Mouse (Mus musculus): ENCODE results near the gene Coro7. TPM values are rescaled to one million over a fixed set of nuclear protein-coding genes. Genes with fewer than 3 reads are reported as not detected.

The Coro7 gene
- polyA plus RNA-seq, 1 experiment = 17.2 TPM

- H3K4me1 ChIP-seq (ENCODE audit: control insufficient read depth, insufficient read depth, low read length) = peaks cover 13% of the 10 kb centered on the region
- no peak overlapping the region for H3K27ac ChIP-seq (ENCODE audit: control insufficient read depth, insufficient read depth, low read depth, low read length)
- H3K27me3 ChIP-seq (ENCODE audit: control insufficient read depth, insufficient read depth, low read length) = no peaks in the 10 kb centered on the region
- TF ChIP-seq POLR2A (IDR thresholded peaks at IDR 0.05; ENCODE audit: control insufficient read depth, low read depth, low read length) (no peak), CTCF (IDR thresholded peaks at IDR 0.05; ENCODE audit: control insufficient read depth, insufficient read depth, insufficient replicate concordance, low read depth, low read length) (no peak)
- H3K36me3 ChIP-seq (ENCODE audit: control insufficient read depth, insufficient read depth, low read length) = no peaks in the 10 kb centered on the region
- H3K4me3 ChIP-seq (ENCODE audit: control insufficient read depth, low read depth, low read length) = no peak overlapping the region
These were observed 80.6 kb downstream of the Coro7 start for GRCm38 (mm10) chr16:4598891-4599543.

GRCm38 (mm10) chr16:4598041-4598440, 81.5 kb downstream of the Coro7 start:
- H3K27me3 ChIP-seq (ENCODE audit: control insufficient read depth, insufficient read depth, low read length) = no peaks in the 10 kb centered on the region
- peaks cover 15% of the 10 kb centered on the region for H3K4me1 ChIP-seq (ENCODE audit: control insufficient read depth, insufficient read depth, low read length)
- no peak overlapping the region for H3K27ac ChIP-seq (ENCODE audit: control insufficient read depth, insufficient read depth, low read depth, low read length)
- H3K36me3 ChIP-seq (ENCODE audit: control insufficient read depth, insufficient read depth, low read length) = no peaks in the 10 kb centered on the region
- TF ChIP-seq POLR2A (IDR thresholded peaks at IDR 0.05; ENCODE audit: control insufficient read depth, low read depth, low read length) (no peak), CTCF (IDR thresholded peaks at IDR 0.05; ENCODE audit: control insufficient read depth, insufficient read depth, insufficient replicate concordance, low read depth, low read length) (no peak)
- no peak overlapping the region for H3K4me3 ChIP-seq (ENCODE audit: control insufficient read depth, low read depth, low read length)

DNA sequence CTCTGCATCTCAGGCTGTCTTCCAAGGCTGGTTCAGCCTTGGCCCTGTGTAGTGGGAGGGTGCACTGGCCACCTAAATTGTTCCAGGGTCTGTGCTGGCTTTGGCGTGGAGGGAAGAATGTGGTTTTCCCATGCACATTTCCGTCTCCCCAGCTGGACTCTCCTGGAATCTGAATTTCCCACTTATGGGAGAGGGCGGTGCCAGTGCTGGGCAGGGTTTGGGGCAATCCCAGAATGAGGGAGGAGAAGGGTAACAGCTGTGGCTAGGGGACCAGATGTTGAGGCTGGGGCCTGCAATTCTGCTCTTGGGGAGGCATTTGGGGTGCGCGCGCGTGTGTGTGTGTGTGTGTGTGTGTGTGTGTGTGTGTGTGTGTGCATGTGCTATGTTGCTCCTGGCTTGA, 82.3 kb downstream of the Coro7 start:
- no peak for TF ChIP-seq CTCF (IDR thresholded peaks at IDR 0.05; ENCODE audit: control insufficient read depth, insufficient read depth, insufficient replicate concordance, low read depth, low read length)
- TF ChIP-seq POLR2A (IDR thresholded peaks at IDR 0.05; ENCODE audit: control insufficient read depth, low read depth, low read length) = no peak
- H3K4me1 ChIP-seq (ENCODE audit: control insufficient read depth, insufficient read depth, low read length) = peaks cover 14% of the 10 kb centered on the region
- H3K27ac ChIP-seq (ENCODE audit: control insufficient read depth, insufficient read depth, low read depth, low read length) = no peak overlapping the region
- H3K36me3 ChIP-seq (ENCODE audit: control insufficient read depth, insufficient read depth, low read length) = no peaks in the 10 kb centered on the region
- H3K4me3 ChIP-seq (ENCODE audit: control insufficient read depth, low read depth, low read length) = no peak overlapping the region
- no peaks in the 10 kb centered on the region for H3K27me3 ChIP-seq (ENCODE audit: control insufficient read depth, insufficient read depth, low read length)

DNA sequence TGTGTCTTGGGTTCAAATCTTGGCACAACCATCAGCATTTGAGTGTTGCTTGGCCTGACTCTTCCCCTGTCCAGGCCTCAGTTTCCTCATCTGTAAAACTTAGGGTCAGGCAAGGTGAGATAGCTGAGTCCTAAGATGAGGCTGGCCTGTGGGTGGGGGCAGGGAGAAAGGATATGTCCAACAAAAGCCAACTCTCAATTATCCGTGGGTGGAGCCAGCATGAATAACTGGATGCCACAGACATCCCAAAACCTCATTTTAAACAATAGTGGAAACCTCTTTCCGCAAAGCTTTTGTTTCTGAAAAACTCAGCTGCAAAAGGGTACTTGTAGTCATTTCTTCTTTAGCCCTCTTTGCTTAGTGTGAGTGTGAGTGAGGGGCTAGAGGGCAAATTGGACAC, 82.7 kb downstream of the Coro7 start:
- no peaks in the 10 kb centered on the region for H3K27me3 ChIP-seq (ENCODE audit: control insufficient read depth, insufficient read depth, low read length)
- no peaks in the 10 kb centered on the region for H3K36me3 ChIP-seq (ENCODE audit: control insufficient read depth, insufficient read depth, low read length)
- H3K4me3 ChIP-seq (ENCODE audit: control insufficient read depth, low read depth, low read length) = no peak overlapping the region
- H3K4me1 ChIP-seq (ENCODE audit: control insufficient read depth, insufficient read depth, low read length) = peaks cover 12% of the 10 kb centered on the region
- no peak for TF ChIP-seq POLR2A (IDR thresholded peaks at IDR 0.05; ENCODE audit: control insufficient read depth, low read depth, low read length)
- TF ChIP-seq CTCF (IDR thresholded peaks at IDR 0.05; ENCODE audit: control insufficient read depth, insufficient read depth, insufficient replicate concordance, low read depth, low read length) = no peak
- no peak overlapping the region for H3K27ac ChIP-seq (ENCODE audit: control insufficient read depth, insufficient read depth, low read depth, low read length)

DNA sequence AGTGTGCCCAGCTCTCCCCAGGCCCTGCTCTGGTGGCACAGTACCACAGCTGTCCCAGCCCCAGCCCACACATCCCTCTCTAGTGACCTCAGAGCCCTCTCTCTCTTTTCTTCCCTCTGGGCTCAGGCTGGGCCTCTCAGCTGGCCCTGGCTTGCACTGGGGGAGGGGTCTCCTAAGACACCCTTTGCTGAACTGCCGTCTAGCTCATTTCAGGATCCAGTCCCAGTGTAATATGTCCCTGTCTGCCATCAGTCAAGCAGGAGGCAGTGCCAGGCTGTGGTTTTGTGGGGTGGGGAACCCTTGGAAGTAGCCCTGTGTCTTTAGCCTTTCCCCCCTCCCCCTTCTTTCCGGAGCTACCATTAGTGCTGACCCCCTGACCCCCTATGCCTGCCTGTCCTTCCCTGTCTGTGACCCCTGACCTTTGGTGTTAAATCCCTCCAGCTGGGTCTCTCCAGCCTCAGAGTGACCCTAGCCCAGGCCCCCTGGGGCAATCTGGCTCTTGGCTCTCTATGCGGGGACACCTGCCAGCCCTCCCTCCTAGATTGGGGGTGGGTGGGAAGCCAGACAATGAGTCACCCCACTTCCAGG, 83.3 kb downstream of the Coro7 start:
- TF ChIP-seq POLR2A (IDR thresholded peaks at IDR 0.05; ENCODE audit: control insufficient read depth, low read depth, low read length) (no peak), CTCF (IDR thresholded peaks at IDR 0.05; ENCODE audit: control insufficient read depth, insufficient read depth, insufficient replicate concordance, low read depth, low read length) (no peak)
- H3K4me3 ChIP-seq (ENCODE audit: control insufficient read depth, low read depth, low read length) = no peak overlapping the region
- peaks cover 12% of the 10 kb centered on the region for H3K4me1 ChIP-seq (ENCODE audit: control insufficient read depth, insufficient read depth, low read length)
- no peaks in the 10 kb centered on the region for H3K27me3 ChIP-seq (ENCODE audit: control insufficient read depth, insufficient read depth, low read length)
- no peaks in the 10 kb centered on the region for H3K36me3 ChIP-seq (ENCODE audit: control insufficient read depth, insufficient read depth, low read length)
- H3K27ac ChIP-seq (ENCODE audit: control insufficient read depth, insufficient read depth, low read depth, low read length) = no peak overlapping the region

GRCm38 (mm10) chr16:4595527-4595963, 84.0 kb downstream of the Coro7 start:
- no peak for TF ChIP-seq CTCF (IDR thresholded peaks at IDR 0.05; ENCODE audit: control insufficient read depth, insufficient read depth, insufficient replicate concordance, low read depth, low read length)
- TF ChIP-seq POLR2A (IDR thresholded peaks at IDR 0.05; ENCODE audit: control insufficient read depth, low read depth, low read length) = no peak
- no peak overlapping the region for H3K27ac ChIP-seq (ENCODE audit: control insufficient read depth, insufficient read depth, low read depth, low read length)
- no peaks in the 10 kb centered on the region for H3K27me3 ChIP-seq (ENCODE audit: control insufficient read depth, insufficient read depth, low read length)
- H3K4me3 ChIP-seq (ENCODE audit: control insufficient read depth, low read depth, low read length) = no peak overlapping the region
- H3K36me3 ChIP-seq (ENCODE audit: control insufficient read depth, insufficient read depth, low read length) = no peaks in the 10 kb centered on the region
- H3K4me1 ChIP-seq (ENCODE audit: control insufficient read depth, insufficient read depth, low read length) = peaks cover 12% of the 10 kb centered on the region

GRCm38 (mm10) chr16:4594814-4595526, 84.6 kb downstream of the Coro7 start:
- peaks cover 12% of the 10 kb centered on the region for H3K4me1 ChIP-seq (ENCODE audit: control insufficient read depth, insufficient read depth, low read length)

More at GRCm38 (mm10) chr16:4594814-4595526, 84.6 kb downstream of the Coro7 start:
- no peak for TF ChIP-seq CTCF (IDR thresholded peaks at IDR 0.05; ENCODE audit: control insufficient read depth, insufficient read depth, insufficient replicate concordance, low read depth, low read length)
- H3K27ac ChIP-seq (ENCODE audit: control insufficient read depth, insufficient read depth, low read depth, low read length) = peak overlapping the region; percentile 66; the same call in 1 of the 2 replicates
- no peaks in the 10 kb centered on the region for H3K36me3 ChIP-seq (ENCODE audit: control insufficient read depth, insufficient read depth, low read length)
- no peaks in the 10 kb centered on the region for H3K27me3 ChIP-seq (ENCODE audit: control insufficient read depth, insufficient read depth, low read length)
- H3K4me3 ChIP-seq (ENCODE audit: control insufficient read depth, low read depth, low read length) = peak overlapping the region; percentile 83
